8 mouse cellular contexts compared by ENCODE assay signal in the genomic region with DNA sequence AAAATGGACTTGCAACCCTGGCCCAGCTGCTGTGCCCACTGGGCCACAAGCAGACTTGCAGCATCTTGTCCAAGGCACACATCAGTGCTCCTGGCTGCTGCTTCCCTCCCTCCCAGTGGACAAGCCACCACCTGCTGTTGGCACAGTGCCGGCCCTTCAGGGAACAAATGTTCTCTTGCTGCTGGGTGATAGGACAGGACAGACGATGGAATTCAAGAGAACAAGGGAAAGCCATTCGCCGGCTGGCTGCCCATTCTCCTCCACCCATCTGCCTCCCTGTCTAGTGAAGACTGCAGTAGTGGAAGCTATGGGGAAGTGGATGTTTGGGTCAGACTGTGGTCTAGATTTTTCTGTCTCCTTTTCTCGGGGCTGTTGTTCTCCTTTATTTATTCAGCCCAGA.
DNase-seq lines count a peak whose midpoint lies in the region; ATAC-seq lines count a peak whose summit lies in the region.

No protein-coding gene starts in this region.

- H3K4me3 ChIP-seq in kidney, embryonic 16.5 days (ENCODE audit: low read length): no peak overlapping the region
- H3K4me3 ChIP-seq in embryonic facial prominence, embryonic 11.5 days (ENCODE audit: low read depth, low read length): no peak overlapping the region

- no peak overlapping the region for H3K9ac ChIP-seq in kidney, embryonic 16.5 days (replicated peaks; ENCODE audit: low read length)
- H3K9ac ChIP-seq in embryonic facial prominence, embryonic 11.5 days (replicated peaks; ENCODE audit: low read length): no peak overlapping the region

- H3K4me2 ChIP-seq in kidney, embryonic 16.5 days (replicated peaks; ENCODE audit: low read depth, low read length): no peak overlapping the region
- H3K4me2 ChIP-seq in embryonic facial prominence, embryonic 11.5 days (ENCODE audit: low read depth, low read length): no peak overlapping the region

- H3K27me3 ChIP-seq in kidney, embryonic 16.5 days (ENCODE audit: insufficient read depth, low read length): no peaks in the 10 kb centered on the region
- H3K27me3 ChIP-seq in embryonic facial prominence, embryonic 11.5 days (ENCODE audit: control insufficient read depth, insufficient read depth, low read length): no peaks in the 10 kb centered on the region

- DNase-seq in kidney, adult 11 months: peak; percentile 32
- peak; percentile 9 for DNase-seq in embryonic facial prominence, embryonic 11.5 days (ENCODE audit: low spot score)
- DNase-seq in heart, adult 8-10 months (ENCODE audit: low spot score): peak; percentile 47
- peak; percentile 38 to 49 for DNase-seq in kidney, postnatal 4 days
- peak; percentile 41 for DNase-seq in mesoderm, embryonic 11.5 days (ENCODE audit: low read depth, low spot score)
- peak; percentile 2 to 3 for DNase-seq in right cerebral cortex, postnatal 36 days (ENCODE audit: low spot score in 2 of 2)
- no peak for DNase-seq in B cell, adult 2 months

- no peaks in the 10 kb centered on the region for H3K36me3 ChIP-seq in kidney, embryonic 16.5 days (ENCODE audit: insufficient read depth, low read length)
- H3K36me3 ChIP-seq in embryonic facial prominence, embryonic 11.5 days (replicated peaks; ENCODE audit: control insufficient read depth, insufficient read depth, low read depth, low read length): no peaks in the 10 kb centered on the region

- 33% methylated on average over 5 of the region's 5 CpGs for WGBS in kidney, embryonic 16.5 days
- 36% methylated on average over 5 of the region's 5 CpGs for WGBS in embryonic facial prominence, embryonic 11.5 days

- ATAC-seq in kidney, embryonic 16.5 days (ENCODE audit: low FRiP score, low TSS enrichment): no peak; the same call in 1 of the 2 replicates
- peak; percentile 62; the same call in 1 of the 2 replicates for ATAC-seq in embryonic facial prominence, embryonic 11.5 days (replicated peaks; ENCODE audit: insufficient number of reproducible peaks, low FRiP score, low TSS enrichment, low read depth)

- H3K27ac ChIP-seq in kidney, embryonic 16.5 days (ENCODE audit: low read length): no peak overlapping the region
- no peak overlapping the region for H3K27ac ChIP-seq in embryonic facial prominence, embryonic 11.5 days (replicated peaks; ENCODE audit: low read depth, low read length)

- no peaks in the 10 kb centered on the region for H3K9me3 ChIP-seq in kidney, embryonic 16.5 days (ENCODE audit: low read length)
- no peaks in the 10 kb centered on the region for H3K9me3 ChIP-seq in embryonic facial prominence, embryonic 11.5 days (replicated peaks; ENCODE audit: control insufficient read depth, low read length)

- no peaks in the 10 kb centered on the region for H3K4me1 ChIP-seq in kidney, embryonic 16.5 days (ENCODE audit: insufficient read depth, low read length)
- H3K4me1 ChIP-seq in embryonic facial prominence, embryonic 11.5 days (ENCODE audit: control insufficient read depth, insufficient read depth, low read length): no peaks in the 10 kb centered on the region

Comparison
In these comparisons a context has a peak if more than half of its experiments do, and no peak if none do; other contexts are left out.
1. DNase-seq: peak in kidney, adult 11 months (single experiment), embryonic facial prominence, embryonic 11.5 days (single experiment), heart, adult 8-10 months (single experiment), kidney, postnatal 4 days (2 of 2), mesoderm, embryonic 11.5 days (single experiment) and right cerebral cortex, postnatal 36 days (2 of 2); none in B cell, adult 2 months (0 of 2).